Mouse (Mus musculus) thymus, postnatal 0 days (tissue): ENCODE measurements around the gene Adamts5. TPM values are rescaled to one million over a fixed set of nuclear protein-coding genes. Genes with fewer than 3 reads are reported as not detected.

Source experiments
- DNase-seq: peaks from one replicate; pipeline ENCODE4 v3.0.0-alpha.2; 2015; ENCODE audit warnings: low spot score
- polyA plus RNA-seq: library from polyadenylated mRNA; unstranded; fragments of >200 nt; fragmentation: Nextera tagmentation; extraction: Ambion mirVana; gene quantifications from 2 replicates; pipeline ENCODE4 v1.2.1, GENCODE M21; 2015

The Adamts5 gene
- polyA plus RNA-seq, 1 experiment from 2014 or later = 1.3 TPM

DNA sequence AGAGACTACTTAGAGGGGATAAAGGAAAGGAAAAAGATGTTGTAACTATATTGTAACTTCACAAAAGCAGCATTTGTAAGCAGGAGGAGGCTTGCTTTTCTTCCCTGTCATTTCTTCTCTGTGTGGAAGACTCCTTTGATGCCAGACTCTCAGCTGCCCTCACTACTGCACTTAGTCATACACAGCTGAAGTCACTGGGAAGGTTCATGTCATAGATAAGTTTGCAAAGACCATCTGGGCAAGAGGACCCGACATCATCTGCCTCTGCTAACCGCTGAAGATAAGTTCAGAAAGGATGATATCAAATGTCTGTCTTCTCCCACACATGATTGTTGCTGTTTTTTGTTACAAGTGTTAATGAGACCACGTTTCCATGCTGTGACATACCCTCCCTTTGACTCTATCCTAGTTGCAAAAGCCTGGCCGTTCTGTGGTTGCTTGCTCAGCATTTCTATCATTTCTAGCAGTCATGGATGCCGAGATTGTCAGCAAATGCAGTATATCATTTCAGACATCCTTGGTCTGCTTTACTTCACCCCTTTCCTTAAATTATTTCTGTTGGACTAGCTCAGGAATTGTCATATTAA is 79.2 kb downstream of the Adamts5 start:
- DNase-seq = no peak

DNA sequence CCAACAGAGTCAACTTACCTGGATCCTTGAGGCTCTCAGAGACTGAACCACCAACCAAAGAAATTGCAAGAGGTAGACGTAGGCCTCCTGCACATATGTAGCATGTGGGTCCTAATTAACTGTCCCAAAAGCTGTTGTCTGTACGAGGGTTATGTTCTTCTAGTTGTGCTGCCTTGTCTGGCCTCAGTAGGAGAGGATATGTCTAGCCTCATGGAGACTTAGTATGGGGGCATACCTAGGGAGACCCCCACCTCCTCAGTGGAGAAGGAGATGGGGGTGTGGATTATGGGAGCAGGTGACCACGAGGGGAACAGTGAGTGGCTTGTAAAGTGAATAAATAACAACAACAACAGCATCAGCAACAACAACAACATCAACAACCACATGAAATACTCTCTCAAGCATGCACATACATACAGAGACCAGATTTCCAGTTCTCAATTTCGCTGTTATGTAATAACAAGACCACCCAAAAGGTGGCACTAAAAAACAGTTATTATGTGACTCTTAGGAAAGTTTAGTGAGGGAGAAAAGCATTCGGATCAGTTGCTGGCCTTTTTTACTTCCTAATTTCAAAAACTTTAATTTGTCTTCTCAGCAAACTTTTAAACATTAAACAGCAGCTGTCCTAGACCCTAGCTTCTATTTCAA is 81.7 kb downstream of the Adamts5 start:
- DNase-seq = no peak

DNA sequence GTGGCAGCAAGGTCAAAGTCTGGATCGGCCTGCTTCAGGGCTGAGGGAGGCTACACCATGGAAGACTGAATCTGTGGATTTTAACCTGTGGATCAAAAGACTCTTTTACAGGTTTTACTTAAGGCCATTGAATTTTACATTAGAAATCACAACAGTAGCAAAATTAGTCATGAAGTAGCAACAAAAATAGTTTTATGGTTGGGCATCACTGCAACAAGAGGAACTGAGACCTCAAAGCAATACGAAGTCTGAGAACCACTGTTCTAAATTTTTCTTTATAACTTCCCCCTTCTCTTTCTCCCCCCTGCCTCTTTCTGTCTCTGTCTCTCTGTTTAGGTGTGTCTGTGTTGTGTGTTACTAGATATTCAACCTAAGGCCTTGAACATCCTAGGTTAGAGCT is 87.5 kb downstream of the Adamts5 start:
- no peak for DNase-seq

DNA sequence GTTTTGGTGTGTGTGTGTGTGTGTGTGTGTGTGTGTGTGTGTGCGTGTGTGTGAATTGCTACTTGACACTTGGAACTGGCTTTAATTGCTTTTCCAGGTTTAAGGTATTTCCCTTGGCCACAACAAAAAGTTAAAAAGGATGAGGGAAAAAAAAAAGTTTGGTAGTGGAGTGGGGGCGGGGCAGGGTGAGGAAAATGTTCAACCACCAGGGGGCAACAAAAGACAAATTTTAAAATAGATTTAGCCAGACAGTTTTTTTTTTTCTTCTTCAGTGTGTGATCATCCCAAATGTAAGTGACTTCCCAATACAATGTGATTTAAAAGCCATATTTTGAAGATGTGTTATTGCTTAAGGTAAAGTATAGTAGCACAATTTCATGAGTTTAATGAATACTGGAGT is 94.0 kb downstream of the Adamts5 start:
- DNase-seq = peak; percentile 11

DNA sequence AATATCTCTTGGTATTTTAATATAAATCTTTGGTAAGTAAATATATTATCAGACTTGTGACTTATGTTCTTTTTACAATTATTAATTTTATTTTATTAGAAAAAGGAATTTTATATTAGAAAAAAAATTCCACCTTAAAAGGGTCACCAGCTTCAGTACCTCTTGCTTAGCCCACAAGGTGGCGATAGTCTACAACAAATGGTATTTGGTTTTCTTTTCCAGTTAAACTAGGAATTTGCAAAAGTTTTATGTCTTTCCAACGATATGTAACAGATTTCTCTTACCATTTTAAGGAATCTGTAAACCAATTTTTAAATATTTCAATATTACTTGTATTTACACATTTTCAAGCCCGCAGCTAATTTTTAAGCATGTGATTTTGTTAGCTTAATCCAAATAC is 94.6 kb downstream of the Adamts5 start:
- DNase-seq = peak; percentile 19

Other genes starting within 250 kb of the Adamts5 start
- gene Adamts1, start 98.7 kb downstream of the Adamts5 start, polyA plus RNA-seq = 2.3 and 3.2 TPM in 2 replicates